Comparison of ENCODE assay signal across 26 mouse cellular contexts in the genomic region with DNA sequence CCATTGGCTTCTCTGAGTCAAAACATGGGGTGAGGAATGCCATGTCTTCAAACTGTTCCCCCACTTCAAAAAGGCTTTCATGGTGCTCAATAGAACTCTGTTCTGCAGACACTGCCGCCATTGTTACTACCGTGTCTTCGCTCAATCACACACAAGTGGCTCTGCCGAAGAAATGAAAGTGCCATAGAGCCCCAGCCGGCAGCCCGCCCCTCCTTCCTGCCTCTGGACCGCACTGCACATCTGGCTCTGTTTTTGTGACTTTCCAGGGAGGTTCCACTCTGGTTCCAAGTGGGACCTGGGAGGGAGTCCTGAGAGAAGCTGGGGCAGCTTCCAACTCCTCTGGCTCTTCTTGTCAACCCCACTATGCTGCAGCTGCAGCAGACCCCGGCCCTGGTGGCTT. TPM values are rescaled to one million over a fixed set of nuclear protein-coding genes. Genes with fewer than 3 reads are reported as not detected.
DNase-seq lines count a peak whose midpoint lies in the region; ATAC-seq lines count a peak whose summit lies in the region.
"Had no signal": no experiment of that assay in that cellular context is flagged by ENCODE, and none has a peak within 500 bp of the region (broad histone marks: within the 10 kb centered on the region; RNA-seq: fewer than 3 reads in every experiment).

No protein-coding gene starts in this region.

- no peak overlapping the region for H3K4me2 ChIP-seq in hindbrain, embryonic 13.5 days
- 0 out of 2 replicates have a peak overlapping the region, but pooled peaks have one; percentile 2 for H3K4me2 ChIP-seq in embryonic facial prominence, embryonic 12.5 days (replicated peaks)
- H3K4me2 ChIP-seq in limb, embryonic 11.5 days (ENCODE audit: low read depth, severe bottlenecking): no peak overlapping the region
- H3K4me2 ChIP-seq: hindbrain, embryonic 15.5 days; liver, embryonic 12.5 days; lung, embryonic 15.5 days had no signal

- 54% methylated on average over 8 of the region's 8 CpGs for WGBS in hindbrain, embryonic 10.5 days
- 51% methylated on average over 8 of the region's 8 CpGs for WGBS in hindbrain, embryonic 13.5 days
- 33% methylated on average over 8 of the region's 8 CpGs for WGBS in embryonic facial prominence, embryonic 12.5 days
- WGBS in limb, embryonic 11.5 days: 38% methylated on average over 8 of the region's 8 CpGs

- no peak for ATAC-seq in hindbrain, embryonic 13.5 days (ENCODE audit: low FRiP score)
- no peak for ATAC-seq in embryonic facial prominence, embryonic 12.5 days (ENCODE audit: insufficient number of reproducible peaks, insufficient read depth, low FRiP score, low TSS enrichment)
- no peak for ATAC-seq in limb, embryonic 11.5 days (ENCODE audit: insufficient number of reproducible peaks, low FRiP score, low TSS enrichment, low read depth)
- ATAC-seq: activated CD4-positive, CD25-positive, alpha-beta regulatory T cell, adult 4 months; forebrain, embryonic 16.5 days; liver, embryonic 12.5 days; Patski had no signal

- H3K9ac ChIP-seq in hindbrain, embryonic 13.5 days: no peak overlapping the region
- H3K9ac ChIP-seq in embryonic facial prominence, embryonic 12.5 days: no peak overlapping the region
- H3K9ac ChIP-seq in limb, embryonic 11.5 days (ENCODE audit: low read length): no peak overlapping the region
- H3K9ac ChIP-seq: hindbrain, embryonic 15.5 days; liver, embryonic 12.5 days; lung, embryonic 15.5 days had no signal

- peak; percentile 31 for DNase-seq in hindbrain, embryonic 10.5 days (ENCODE audit: low spot score)
- DNase-seq in brain, adult 2 months (ENCODE audit: low read depth, low spot score): peak; percentile 31
- DNase-seq in limb, embryonic 11.5 days (ENCODE audit: low spot score): peak; percentile 64
- DNase-seq in kidney, postnatal 4 days: no peak
- no peak for DNase-seq in gastrocnemius, postnatal 4 days (ENCODE audit: low spot score in 2 of 2)
- DNase-seq: adrenal gland, postnatal 14 days; cerebellum, adult 2 months; heart, adult 2 months; kidney, adult 11 months; kidney, postnatal 10 days; layer of hippocampus, adult 9-11 months; right cerebral cortex, postnatal 4 days; thymus, adult 2 months had no signal

- H3K4me3 ChIP-seq in hindbrain, embryonic 10.5 days: no peak overlapping the region
- H3K4me3 ChIP-seq in hindbrain, embryonic 13.5 days: no peak overlapping the region
- no peak overlapping the region for H3K4me3 ChIP-seq in embryonic facial prominence, embryonic 12.5 days
- no peak overlapping the region for H3K4me3 ChIP-seq in limb, embryonic 11.5 days (ENCODE audit: low read depth, low read length)
- H3K4me3 ChIP-seq: heart, adult 2 months; hindbrain, embryonic 15.5 days; liver, embryonic 12.5 days; lung, embryonic 15.5 days had no signal

- no peaks in the 10 kb centered on the region for H3K9me3 ChIP-seq in hindbrain, embryonic 10.5 days
- no peaks in the 10 kb centered on the region for H3K9me3 ChIP-seq in hindbrain, embryonic 13.5 days
- H3K9me3 ChIP-seq in embryonic facial prominence, embryonic 12.5 days: no peaks in the 10 kb centered on the region
- H3K9me3 ChIP-seq in limb, embryonic 11.5 days (ENCODE audit: control insufficient read depth, low read length): no peaks in the 10 kb centered on the region
- H3K9me3 ChIP-seq: hindbrain, embryonic 15.5 days; liver, embryonic 12.5 days; lung, embryonic 15.5 days had no signal

- peaks cover 61% of the 10 kb centered on the region for H3K27me3 ChIP-seq in hindbrain, embryonic 10.5 days (ENCODE audit: insufficient read depth, poor library complexity, severe bottlenecking)
- H3K27me3 ChIP-seq in hindbrain, embryonic 13.5 days: peaks cover 33% of the 10 kb centered on the region
- H3K27me3 ChIP-seq in embryonic facial prominence, embryonic 12.5 days: no peaks in the 10 kb centered on the region
- no peaks in the 10 kb centered on the region for H3K27me3 ChIP-seq in limb, embryonic 11.5 days (ENCODE audit: control insufficient read depth, insufficient read depth, low read length)
- H3K27me3 ChIP-seq: hindbrain, embryonic 15.5 days; liver, embryonic 12.5 days; lung, embryonic 15.5 days had no signal

- H3K36me3 ChIP-seq in hindbrain, embryonic 10.5 days: no peaks in the 10 kb centered on the region
- H3K36me3 ChIP-seq in hindbrain, embryonic 13.5 days: no peaks in the 10 kb centered on the region
- H3K36me3 ChIP-seq in embryonic facial prominence, embryonic 12.5 days: no peaks in the 10 kb centered on the region
- no peaks in the 10 kb centered on the region for H3K36me3 ChIP-seq in limb, embryonic 11.5 days (ENCODE audit: control insufficient read depth, insufficient read depth, low read length)
- H3K36me3 ChIP-seq: hindbrain, embryonic 15.5 days; liver, embryonic 12.5 days; lung, embryonic 15.5 days had no signal

- peak overlapping the region; percentile 73 for H3K27ac ChIP-seq in hindbrain, embryonic 10.5 days
- no peak overlapping the region for H3K27ac ChIP-seq in hindbrain, embryonic 13.5 days
- H3K27ac ChIP-seq in embryonic facial prominence, embryonic 12.5 days: peak overlapping the region; percentile 84
- peak overlapping the region; percentile 61 for H3K27ac ChIP-seq in limb, embryonic 11.5 days (replicated peaks; ENCODE audit: low read depth, low read length)
- H3K27ac ChIP-seq: heart, adult 2 months; hindbrain, embryonic 15.5 days; liver, embryonic 12.5 days had no signal

- H3K4me1 ChIP-seq in hindbrain, embryonic 10.5 days (replicated peaks): peaks cover 56% of the 10 kb centered on the region
- H3K4me1 ChIP-seq in hindbrain, embryonic 13.5 days (replicated peaks): peaks cover 30% of the 10 kb centered on the region
- H3K4me1 ChIP-seq in embryonic facial prominence, embryonic 12.5 days: peaks cover 53% of the 10 kb centered on the region
- peaks cover 53% of the 10 kb centered on the region for H3K4me1 ChIP-seq in limb, embryonic 11.5 days (ENCODE audit: control insufficient read depth, insufficient read depth, low read length)
- H3K4me1 ChIP-seq: liver, embryonic 12.5 days had no signal

RNA-seq across cellular contexts. Expression of a gene that starts 49.3 kb away (rescaled TPM):
- not detected in 2 replicates for polyA plus RNA-seq in hindbrain, embryonic 10.5 days (2016; fragmentation: Nextera tagmentation; extraction: Ambion mirVana)
- not detected in 2 replicates for polyA plus RNA-seq in hindbrain, embryonic 13.5 days (2015; fragmentation: Nextera tagmentation; extraction: Ambion mirVana)
- polyA plus RNA-seq in embryonic facial prominence, embryonic 12.5 days (2016; fragmentation: Nextera tagmentation; extraction: Ambion mirVana): not detected in 2 replicates
- 0.17 TPM in 1 of 2 replicates, not detected in the other for polyA plus RNA-seq in limb, embryonic 11.5 days (2014; fragmentation: Nextera tagmentation; extraction: Ambion mirVana)
- not detected for total RNA-seq in gastrocnemius, postnatal 4 days (2021)
- total RNA-seq: adrenal gland, postnatal 14 days; gastrocnemius, adult 18-20 months; heart, adult 2 months; left cerebral cortex, postnatal 10 days; monocyte, adult 5-6 weeks had no signal
- polyA plus RNA-seq: activated CD4-positive, CD25-positive, alpha-beta regulatory T cell, adult 4 months; C2C12; forebrain, embryonic 16.5 days; heart, adult 2 months; hindbrain, embryonic 15.5 days; liver, embryonic 12.5 days; lung, embryonic 15.5 days; neural tube, embryonic 14.5 days; Patski; thymus, adult 2 months had no signal

Comparison
In these comparisons a context has a peak if more than half of its experiments do, and no peak if none do; other contexts are left out.
1. DNase-seq: peak in hindbrain, embryonic 10.5 days (single experiment), brain, adult 2 months (single experiment) and limb, embryonic 11.5 days (single experiment); none in kidney, postnatal 4 days (0 of 2) and gastrocnemius, postnatal 4 days (0 of 2).